Mouse (Mus musculus): ENCODE data around the gene Taar7a.

Gene Taar7a

DNA sequence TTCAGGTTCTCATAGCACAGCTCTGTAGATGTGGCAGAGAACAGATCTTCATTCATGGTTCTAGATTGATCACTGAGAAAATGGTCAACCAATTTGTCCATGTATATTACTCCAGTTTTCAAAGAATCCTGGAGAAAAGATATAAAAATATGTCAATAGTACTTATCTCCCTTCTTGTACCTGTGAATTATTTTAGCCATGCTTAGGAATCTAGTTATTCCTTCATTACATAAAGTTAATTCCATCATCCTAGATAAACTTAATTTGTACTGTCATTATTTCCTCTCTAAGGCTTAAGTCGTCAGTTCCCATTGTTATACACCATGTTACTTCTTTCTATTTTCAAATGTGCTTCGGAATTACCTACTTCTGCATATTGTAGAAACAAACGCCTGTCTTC lies at the start of gene Taar7a:
TSS of gene Taar7a (minus strand) at position 101 of the 400 bp plus-strand sequence.
- DNase-seq (ENCODE audit: low read depth, low spot score) = no peak

- DNase-seq (ENCODE audit: low read depth, low spot score) = no peak
Measured at GRCm38 (mm10) chr10:24040120-24040869, 47.0 kb upstream of the Taar7a start.

DNA sequence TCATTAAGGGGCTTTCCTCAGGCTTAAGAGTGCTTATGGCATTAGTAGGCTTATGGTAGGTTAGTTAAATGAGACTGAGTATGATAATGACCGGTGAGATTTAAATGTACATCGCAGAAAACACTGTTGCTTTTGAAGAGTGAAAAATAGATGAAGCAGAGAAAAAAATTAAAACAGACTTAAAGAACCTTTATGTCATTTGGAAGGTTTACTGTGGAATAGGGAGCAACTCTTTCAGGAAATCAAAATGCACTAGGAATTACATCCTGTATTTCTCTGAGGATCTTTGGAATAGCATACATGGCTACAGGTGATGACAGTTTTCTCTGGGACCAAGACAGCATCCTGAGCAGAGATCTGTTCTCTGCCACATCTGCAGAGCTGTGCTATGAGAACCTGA lies 44.0 kb upstream of the Taar7a start, which contains the start of gene Taar7e:
TSS of gene Taar7e (plus strand) at position 301 of the 400 bp plus-strand sequence.
- DNase-seq (ENCODE audit: low read depth, low spot score) = no peak

DNA sequence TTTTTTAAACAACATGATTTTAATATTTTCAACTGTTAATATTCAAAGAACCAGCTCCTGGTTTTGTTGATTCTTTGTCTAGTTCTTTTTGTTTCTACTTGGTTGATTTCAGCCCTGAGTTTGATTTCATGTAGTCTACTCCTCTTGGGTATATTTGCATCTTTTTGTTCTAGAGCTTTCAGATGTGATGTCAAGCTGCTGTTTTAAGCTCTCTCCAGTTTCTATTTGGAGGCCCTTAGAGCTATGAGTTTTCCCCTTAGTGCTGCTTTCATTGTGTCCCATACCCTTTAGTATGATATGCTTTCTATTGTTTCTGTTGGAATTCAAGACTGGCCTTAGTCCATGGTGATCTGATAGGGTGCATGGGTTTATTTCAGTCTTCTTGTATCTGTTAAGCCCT lies 38.1 kb upstream of the Taar7a start:
- no peak for DNase-seq (ENCODE audit: low read depth, low spot score)

- DNase-seq (ENCODE audit: low read depth, low spot score) = no peak
Measured at GRCm38 (mm10) chr10:24026922-24027321, 33.6 kb upstream of the Taar7a start, which contains the start of gene Taar7d. TSS of gene Taar7d (plus strand) at chr10:24027222.

GRCm38 (mm10) chr10:24008143-24008542 lies 14.9 kb upstream of the Taar7a start:
- no peak for DNase-seq (ENCODE audit: low read depth, low spot score)

DNA sequence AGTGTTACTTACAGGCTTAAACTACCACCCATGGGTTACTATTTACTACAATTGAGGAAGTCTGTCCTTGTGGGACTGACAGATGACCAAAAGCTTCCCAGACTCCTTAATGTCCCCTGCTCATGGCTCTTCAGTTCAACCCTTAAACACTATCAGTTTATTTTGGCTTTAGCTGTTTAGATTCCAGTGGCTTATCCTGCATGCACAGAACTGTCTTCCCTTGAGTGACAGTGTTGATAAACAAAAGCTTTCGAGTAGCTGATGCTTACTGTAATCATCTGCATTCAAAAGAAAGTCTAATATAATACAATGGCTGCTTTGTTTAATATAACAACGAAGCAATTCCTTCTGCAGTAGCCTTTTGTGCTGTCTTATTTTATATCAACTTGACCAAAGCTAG lies 13.8 kb upstream of the Taar7a start:
- no peak for DNase-seq (ENCODE audit: low read depth, low spot score)

DNA sequence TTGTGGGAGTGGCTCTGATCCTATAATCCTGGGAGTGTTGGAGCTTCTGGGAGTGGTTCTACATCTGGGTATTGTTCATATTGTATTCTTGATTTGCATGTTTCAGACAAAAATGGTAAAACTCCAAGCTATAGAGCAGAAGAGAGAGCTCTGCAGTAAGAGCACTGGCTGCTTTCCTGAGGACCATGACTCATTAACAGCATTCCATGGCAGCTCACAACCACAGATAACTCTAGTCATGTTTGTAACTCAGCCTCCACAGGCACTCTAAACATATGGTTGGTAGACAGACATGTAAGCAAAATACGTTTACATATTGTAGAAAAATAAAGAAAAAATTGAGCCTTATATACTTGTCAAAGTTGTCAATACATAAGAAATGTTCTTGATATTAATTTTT lies 13.2 kb upstream of the Taar7a start:
- DNase-seq (ENCODE audit: low read depth, low spot score) = no peak

- no peak for DNase-seq (ENCODE audit: low read depth, low spot score)
Measured at GRCm38 (mm10) chr10:23999639-24000038, 6.4 kb upstream of the Taar7a start, which contains the start of gene Taar7b. TSS of gene Taar7b (plus strand) at chr10:23999939.

GRCm38 (mm10) chr10:23986419-23986818 lies 6.9 kb downstream of the Taar7a start:
- DNase-seq (ENCODE audit: low read depth, low spot score) = no peak

DNA sequence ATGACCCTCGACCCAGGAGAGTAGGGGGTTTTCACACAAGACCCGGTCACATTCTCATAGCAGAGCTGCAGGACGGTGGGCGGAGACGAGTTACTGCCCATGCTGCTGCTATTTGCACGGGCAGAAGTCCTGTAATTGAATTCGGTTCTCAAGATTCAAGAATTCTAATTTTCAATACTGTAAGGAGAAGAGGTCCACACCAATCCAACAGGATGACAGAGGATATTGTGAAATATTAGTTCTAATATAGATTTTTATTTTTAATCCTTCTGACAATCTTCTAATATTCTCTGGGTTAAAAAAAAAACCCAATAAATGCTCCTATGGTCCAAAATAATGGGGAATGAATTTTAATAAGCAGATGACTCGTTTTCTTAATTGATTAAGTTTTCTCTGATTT lies 7.7 kb downstream of the Taar7a start, which contains the start of gene Taar6:
TSS of gene Taar6 (minus strand) at position 101 of the 400 bp plus-strand sequence.
- no peak for DNase-seq (ENCODE audit: low read depth, low spot score)

DNA sequence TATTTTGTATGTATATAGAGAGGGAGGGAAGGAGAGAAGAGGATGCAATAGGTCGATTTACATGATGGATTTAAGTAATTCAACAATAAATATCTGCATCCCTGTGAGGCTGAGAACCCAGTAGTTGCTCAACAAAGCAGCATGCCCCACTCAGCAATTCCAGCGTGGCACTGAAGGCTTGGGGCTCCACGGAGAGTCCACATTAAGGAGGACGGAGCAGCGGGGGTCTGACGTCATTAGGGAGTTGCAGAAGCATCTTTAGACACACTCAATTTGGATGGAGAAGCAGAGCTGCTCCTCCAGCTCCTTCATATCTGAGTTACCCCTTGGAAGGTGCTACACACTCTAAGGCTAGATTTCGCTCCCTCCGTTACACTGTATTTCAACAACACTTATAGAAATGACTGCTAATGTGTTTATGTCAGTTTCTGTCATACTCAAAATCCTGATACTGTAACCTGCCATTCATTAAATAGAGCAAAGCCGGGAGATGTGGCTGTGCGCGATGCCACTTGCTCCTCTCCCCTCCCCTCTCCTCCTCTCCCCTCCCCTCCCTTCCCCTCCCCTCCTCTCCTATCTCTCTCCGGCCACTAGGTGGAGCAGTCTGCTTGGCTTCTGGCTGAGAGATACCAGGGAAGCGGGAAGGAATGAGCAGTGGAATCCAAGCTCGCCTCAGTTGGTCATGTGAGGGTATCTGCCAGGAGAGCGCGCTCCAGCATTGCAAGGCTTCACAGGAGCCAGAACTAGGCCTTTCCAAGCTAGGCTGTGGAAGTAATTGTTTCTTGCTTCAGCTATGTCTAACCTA lies 14.2 kb downstream of the Taar7a start:
- peak; percentile 47 for DNase-seq (ENCODE audit: low read depth, low spot score)

- DNase-seq (ENCODE audit: low read depth, low spot score) = no peak
Measured at GRCm38 (mm10) chr10:23977958-23978357, 15.3 kb downstream of the Taar7a start.

DNA sequence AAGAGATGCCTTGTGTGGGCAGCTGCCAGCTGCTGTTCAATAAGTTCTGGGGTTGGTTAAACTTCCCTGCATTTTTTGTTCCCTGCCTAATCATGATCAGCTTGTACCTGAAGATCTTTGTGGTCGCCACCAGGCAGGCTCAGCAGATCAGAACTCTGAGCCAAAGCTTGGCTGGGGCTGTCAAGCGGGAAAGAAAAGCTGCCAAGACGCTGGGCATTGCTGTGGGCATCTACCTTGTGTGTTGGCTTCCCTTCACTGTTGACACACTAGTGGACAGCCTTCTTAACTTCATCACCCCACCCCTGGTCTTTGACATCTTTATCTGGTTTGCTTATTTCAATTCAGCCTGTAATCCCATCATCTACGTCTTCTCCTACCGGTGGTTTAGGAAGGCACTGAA lies 22.0 kb downstream of the Taar7a start:
- no peak for DNase-seq (ENCODE audit: low read depth, low spot score)

DNA sequence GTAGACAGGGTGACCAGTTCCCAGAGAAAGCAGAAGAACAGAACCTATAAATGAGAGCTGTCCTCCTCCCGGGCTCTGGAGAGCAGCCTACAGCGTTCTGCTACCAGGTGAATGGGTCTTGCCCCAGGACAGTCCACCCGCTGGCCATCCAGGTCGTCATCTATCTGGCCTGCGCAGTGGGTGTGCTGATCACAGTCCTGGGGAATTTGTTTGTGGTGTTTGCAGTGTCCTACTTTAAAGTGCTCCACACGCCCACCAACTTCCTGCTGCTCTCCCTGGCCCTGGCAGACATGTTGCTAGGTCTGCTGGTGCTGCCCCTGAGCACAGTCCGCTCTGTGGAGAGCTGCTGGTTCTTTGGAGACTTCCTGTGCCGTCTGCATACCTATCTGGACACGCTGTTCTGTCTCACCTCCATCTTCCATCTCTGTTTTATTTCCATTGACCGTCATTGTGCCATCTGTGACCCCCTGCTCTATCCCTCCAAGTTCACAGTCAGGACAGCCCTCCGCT lies 22.6 kb downstream of the Taar7a start, which contains the start of gene Taar5:
TSS of gene Taar5 (plus strand) at position 51 of the 510 bp plus-strand sequence.
- DNase-seq (ENCODE audit: low read depth, low spot score) = no peak

- no peak for DNase-seq (ENCODE audit: low read depth, low spot score)
Measured at GRCm38 (mm10) chr10:23964921-23965610, 28.2 kb downstream of the Taar7a start.

- no peak for DNase-seq (ENCODE audit: low read depth, low spot score)
Measured at GRCm38 (mm10) chr10:23963444-23963843, 29.8 kb downstream of the Taar7a start.

DNA sequence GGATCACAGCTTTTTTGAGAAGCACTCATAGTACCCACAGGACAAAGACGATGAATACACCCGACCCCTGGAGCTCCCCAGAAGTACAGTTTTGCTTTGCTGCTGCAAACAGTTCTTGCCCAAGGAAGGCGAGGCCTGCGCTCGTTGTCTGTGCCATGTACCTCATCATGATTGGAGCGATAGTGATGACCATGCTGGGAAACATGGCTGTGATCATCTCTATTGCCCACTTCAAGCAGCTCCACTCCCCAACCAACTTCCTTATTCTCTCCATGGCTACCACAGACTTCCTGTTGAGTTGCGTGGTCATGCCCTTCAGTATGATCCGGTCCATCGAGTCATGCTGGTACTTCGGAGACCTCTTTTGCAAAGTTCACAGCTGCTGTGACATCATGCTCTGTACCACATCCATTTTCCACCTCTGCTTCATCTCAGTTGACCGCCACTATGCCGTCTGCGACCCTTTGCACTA lies 32.8 kb downstream of the Taar7a start, which contains the start of gene Taar4:
TSS of gene Taar4 (plus strand) at position 51 of the 472 bp plus-strand sequence.
- no peak for DNase-seq (ENCODE audit: low read depth, low spot score)

GRCm38 (mm10) chr10:23959071-23959470 lies 34.2 kb downstream of the Taar7a start:
- no peak for DNase-seq (ENCODE audit: low read depth, low spot score)

DNA sequence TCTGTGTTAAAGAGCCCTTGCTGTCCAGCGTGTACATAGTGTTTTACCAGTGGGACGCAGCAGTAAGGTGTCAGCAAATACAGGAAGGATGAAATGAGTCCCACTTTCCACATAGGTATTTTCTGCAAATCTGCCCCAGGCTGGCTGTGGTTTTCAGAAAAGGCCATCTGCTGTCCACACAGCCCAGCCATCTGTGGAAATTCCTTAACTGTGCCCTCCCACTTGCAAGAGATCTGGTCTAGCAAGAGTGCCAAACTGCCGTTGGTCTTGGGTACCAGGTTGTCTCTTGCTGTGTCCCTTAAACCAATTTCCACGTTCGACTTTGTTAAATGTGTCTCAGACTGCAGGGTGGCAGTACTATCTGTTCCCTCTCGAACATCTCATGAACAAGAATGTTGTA lies 41.6 kb downstream of the Taar7a start:
- DNase-seq (ENCODE audit: low read depth, low spot score) = no peak

- peak; percentile 16 for DNase-seq (ENCODE audit: low read depth, low spot score)
Measured at GRCm38 (mm10) chr10:23949508-23950005, 43.7 kb downstream of the Taar7a start, which contains the start of gene Taar3. TSS of gene Taar3 (plus strand) at chr10:23949558.
